Mouse (Mus musculus): Measurements from ENCODE around the gene Camsap2.

DNA sequence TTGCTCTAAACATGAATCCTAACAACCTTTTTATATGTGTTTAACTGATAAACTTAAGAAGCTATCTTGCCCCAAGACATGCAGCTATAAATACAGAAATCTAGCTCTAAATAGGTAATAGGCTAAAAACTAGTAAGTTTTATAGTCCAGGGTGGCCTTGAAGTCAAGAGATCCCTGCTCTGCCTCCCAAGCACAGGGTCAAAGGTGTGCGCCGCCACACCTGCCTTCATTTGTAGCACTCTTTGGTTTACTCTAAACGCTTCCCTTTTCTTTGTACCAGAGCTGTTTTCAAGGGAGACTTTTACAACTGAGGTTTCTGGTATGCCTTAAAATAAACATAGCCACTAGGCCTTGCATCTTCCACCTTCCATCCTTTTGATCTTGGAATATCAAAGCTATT lies 18.3 kb downstream of the Camsap2 start:
- TF ChIP-seq CTCF (IDR thresholded peaks at IDR 0.05; ENCODE audit: insufficient read depth, low read length) (no peak), POLR2A (IDR thresholded peaks at IDR 0.05; ENCODE audit: borderline replicate concordance, extremely low read depth, low read depth, low read length) (no peak)
